Mouse (Mus musculus): Measurements from ENCODE around the gene Rho. TPM values are rescaled to one million over a fixed set of nuclear protein-coding genes. Genes with fewer than 3 reads are reported as not detected.
A peak's percentile ranks its signal among the peaks of the same experiment; 100 is the strongest.

Gene Rho
- total RNA-seq, 2 experiments from 2014 or later, result 0.49 to 1.1 TPM

GRCm38 (mm10) chr6:115966227-115966966 lies 34.8 kb downstream of the Rho start:
- H3K27ac ChIP-seq, result no peak overlapping the region
- no peak for TF ChIP-seq CTCF (conservative IDR thresholded peaks at IDR 0.05)
- DNase-seq (ENCODE audit: low spot score in 2 of 2), result no peak
- no peak overlapping the region for H3K4me3 ChIP-seq

GRCm38 (mm10) chr6:115967291-115967880 lies 35.8 kb downstream of the Rho start:
- TF ChIP-seq CTCF (conservative IDR thresholded peaks at IDR 0.05), result no peak
- no peak for DNase-seq (ENCODE audit: low spot score in 2 of 2)
- Histone ChIP-seq H3K27ac (no peak overlapping the region), H3K4me3 (no peak overlapping the region)

- DNase-seq (ENCODE audit: low spot score in 2 of 2), result no peak
- TF ChIP-seq CTCF (conservative IDR thresholded peaks at IDR 0.05), result no peak
- Histone ChIP-seq H3K27ac (no peak overlapping the region), H3K4me3 (no peak overlapping the region)
These were observed 36.5 kb downstream of the Rho start for GRCm38 (mm10) chr6:115968086-115968485.

- no peak for DNase-seq (ENCODE audit: low spot score in 2 of 2)
- TF ChIP-seq CTCF (conservative IDR thresholded peaks at IDR 0.05), result no peak
- Histone ChIP-seq H3K4me3 (no peak overlapping the region), H3K27ac (no peak overlapping the region)
These were observed 37.2 kb downstream of the Rho start for GRCm38 (mm10) chr6:115968700-115969099.

GRCm38 (mm10) chr6:115969103-115969502 lies 37.6 kb downstream of the Rho start:
- Histone ChIP-seq H3K4me3 (no peak overlapping the region), H3K27ac (no peak overlapping the region)
- no peak for TF ChIP-seq CTCF (conservative IDR thresholded peaks at IDR 0.05)
- DNase-seq (ENCODE audit: low spot score in 2 of 2), result no peak

GRCm38 (mm10) chr6:115969952-115970351 lies 38.4 kb downstream of the Rho start:
- no peak for DNase-seq (ENCODE audit: low spot score in 2 of 2)
- no peak overlapping the region for H3K4me3 ChIP-seq
- TF ChIP-seq CTCF (conservative IDR thresholded peaks at IDR 0.05), result no peak
- H3K27ac ChIP-seq, result no peak overlapping the region

GRCm38 (mm10) chr6:115971273-115972060 lies 39.9 kb downstream of the Rho start:
- Histone ChIP-seq H3K27ac (peak overlapping the region; percentile 18; the same call in 1 of the 2 replicates), H3K4me3 (no peak overlapping the region)
- no peak for DNase-seq (ENCODE audit: low spot score in 2 of 2)
- TF ChIP-seq CTCF (conservative IDR thresholded peaks at IDR 0.05), result no peak

GRCm38 (mm10) chr6:115972083-115972764 lies 40.7 kb downstream of the Rho start:
- H3K4me3 ChIP-seq, result no peak overlapping the region
- no peak for TF ChIP-seq CTCF (conservative IDR thresholded peaks at IDR 0.05)

GRCm38 (mm10) chr6:115973139-115973875 lies 41.8 kb downstream of the Rho start:
- DNase-seq (ENCODE audit: low spot score in 2 of 2), result no peak
- no peak overlapping the region for H3K4me3 ChIP-seq
- no peak overlapping the region for H3K27ac ChIP-seq
- no peak for TF ChIP-seq CTCF (conservative IDR thresholded peaks at IDR 0.05)

More at GRCm38 (mm10) chr6:115972083-115972764, 40.7 kb downstream of the Rho start:
- no peak for DNase-seq (ENCODE audit: low spot score in 2 of 2)
- H3K27ac ChIP-seq, result peak overlapping the region; percentile 18; the same call in 1 of the 2 replicates

GRCm38 (mm10) chr6:115973881-115974662 lies 42.5 kb downstream of the Rho start:
- Histone ChIP-seq H3K27ac (no peak overlapping the region), H3K4me3 (no peak overlapping the region)
- DNase-seq (ENCODE audit: low spot score in 2 of 2), result peak in 1 of 2 experiments; percentile 59
- peak; percentile 21; the same call in 1 of the 2 replicates for TF ChIP-seq CTCF (conservative IDR thresholded peaks at IDR 0.05)

- no peak for TF ChIP-seq CTCF (conservative IDR thresholded peaks at IDR 0.05)
- Histone ChIP-seq H3K27ac (no peak overlapping the region), H3K4me3 (no peak overlapping the region)
These were observed 44.1 kb downstream of the Rho start for GRCm38 (mm10) chr6:115975606-115976005.

More at GRCm38 (mm10) chr6:115975606-115976005, 44.1 kb downstream of the Rho start:
- DNase-seq (ENCODE audit: low spot score in 2 of 2), result no peak

Measured in layer of hippocampus, adult 2 months (tissue).